Mouse (Mus musculus) retina, postnatal 1 day (tissue): ENCODE results near the gene Upk3bl.
"Not testable (repeated sequence)": the region's sequence is repeated elsewhere in the genome, so short reads cannot be mapped to it uniquely, and the experiment has no call there.

Source experiments
- DNase-seq: peaks from one replicate; pipeline ENCODE4 v3.0.0-alpha.2; 2012

Gene Upk3bl

DNA sequence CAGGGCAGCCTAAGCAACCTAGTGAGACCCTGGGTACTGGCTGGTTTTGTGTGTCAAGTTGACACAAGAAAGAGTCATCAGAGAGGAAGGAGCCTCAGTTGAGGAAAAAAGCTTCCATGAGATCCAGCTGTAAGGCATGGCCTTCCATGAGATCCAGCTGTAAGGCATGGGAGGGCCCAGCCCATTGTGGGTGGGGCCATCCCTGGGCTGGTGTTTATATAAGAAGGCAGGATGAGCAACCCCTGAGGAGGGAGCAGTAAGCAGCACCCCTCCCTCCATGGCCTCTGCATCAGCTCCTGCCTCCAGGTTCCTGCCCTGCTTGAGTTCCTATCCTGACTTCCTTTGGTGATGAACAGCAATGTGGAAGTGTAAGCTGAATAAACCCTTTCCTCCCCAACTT, 5.8 kb upstream of the Upk3bl start:
- not testable (repeated sequence) for DNase-seq

DNA sequence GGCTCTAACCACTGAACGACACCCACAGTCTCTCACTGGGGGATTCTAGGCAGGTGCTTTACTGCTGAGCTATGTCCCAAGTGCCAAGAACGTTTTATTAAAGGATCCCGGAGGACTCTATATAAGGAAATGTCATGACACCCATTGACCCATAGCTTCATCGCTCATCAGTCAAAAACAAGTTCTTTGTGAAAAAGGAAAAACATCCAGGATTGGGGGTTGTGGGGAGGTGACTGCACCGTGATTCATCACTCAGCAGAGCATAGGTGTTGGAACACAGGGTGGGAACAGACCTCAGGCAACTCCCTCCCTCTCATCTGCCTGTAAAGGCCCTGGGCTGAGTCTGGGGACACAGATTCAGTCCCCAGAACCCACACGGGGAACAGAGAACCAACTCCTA, 4.4 kb upstream of the Upk3bl start:
- DNase-seq = no peak

DNA sequence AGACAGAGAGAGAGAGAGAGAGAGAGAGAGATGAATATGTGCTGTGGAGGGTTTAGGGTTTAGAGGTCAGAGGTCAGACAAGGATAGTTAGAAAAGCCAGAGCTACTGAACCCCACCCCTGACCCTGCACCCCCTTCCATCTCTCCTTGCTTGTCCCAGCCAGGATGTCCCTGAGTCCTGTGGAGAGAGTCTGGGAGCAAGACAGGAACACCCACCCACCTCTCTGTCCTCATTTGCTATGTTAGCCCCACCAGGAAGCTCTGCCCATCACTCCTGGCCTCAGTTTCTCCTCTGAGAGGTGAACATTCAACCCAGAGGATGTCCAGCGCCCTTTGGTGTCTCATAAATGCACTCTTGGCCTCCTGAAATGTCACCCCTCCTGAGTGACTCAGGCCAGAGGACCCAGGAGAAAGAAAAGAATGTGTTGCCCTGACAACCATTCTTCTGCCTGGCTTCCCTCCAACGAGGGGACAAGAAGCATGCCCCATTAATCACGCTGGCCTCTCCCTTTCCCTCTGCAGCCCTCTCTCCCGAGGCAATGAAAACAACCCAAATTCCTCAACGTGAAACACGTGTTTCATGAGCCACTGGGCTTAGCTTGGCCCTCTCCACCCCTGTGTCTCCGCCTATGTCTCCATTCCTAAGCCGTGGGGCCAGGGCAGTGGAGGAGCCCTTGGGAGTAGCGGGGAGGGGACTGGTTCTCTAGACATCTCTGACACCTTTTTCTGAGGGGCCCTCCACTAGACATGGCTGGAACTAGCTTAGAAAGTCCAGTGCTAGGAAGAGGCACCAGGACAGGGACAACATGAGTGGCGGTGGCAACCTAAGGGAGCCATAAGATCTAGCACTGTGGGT, 2.8 kb upstream of the Upk3bl start:
- peak; percentile 96 for DNase-seq

DNA sequence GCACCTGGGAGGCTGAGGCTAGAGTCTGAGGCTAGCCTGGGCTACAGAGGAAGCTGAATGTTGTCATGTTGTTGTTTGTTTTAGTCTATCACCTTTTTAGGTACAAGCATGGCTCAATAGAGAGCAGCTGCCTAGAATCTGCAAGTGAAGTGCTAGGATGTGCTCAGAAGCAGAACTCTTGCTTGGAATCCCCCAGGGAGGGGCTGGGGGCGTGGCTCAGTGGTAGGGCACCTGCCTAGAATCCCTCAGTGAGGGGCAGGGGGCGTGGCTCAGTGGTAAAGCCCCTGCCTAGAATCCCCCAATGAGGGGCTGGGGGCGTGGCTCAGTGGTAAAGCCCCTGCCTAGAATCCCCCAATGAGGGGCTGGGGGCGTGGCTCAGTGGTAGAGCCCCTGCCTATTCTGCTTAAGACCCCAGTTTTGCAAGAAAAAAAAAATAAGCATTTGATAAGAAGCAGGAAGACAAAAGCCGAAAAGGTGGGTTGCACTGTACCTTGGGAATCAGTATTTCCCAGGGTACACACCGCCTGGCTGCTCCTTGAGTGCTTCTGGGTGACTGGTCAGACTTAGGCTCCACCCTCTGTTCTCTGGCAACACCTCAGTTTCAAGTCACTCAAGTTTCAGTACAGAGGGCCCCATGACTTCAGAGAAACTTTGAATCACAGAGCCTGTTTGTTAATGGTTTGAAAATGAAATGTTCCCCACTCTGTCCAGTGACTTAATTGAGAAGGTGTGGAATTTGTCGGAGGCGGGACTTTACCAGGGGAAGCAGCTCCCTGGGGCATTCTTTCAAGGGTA, 1.2 kb upstream of the Upk3bl start:
- DNase-seq = no peak

DNA sequence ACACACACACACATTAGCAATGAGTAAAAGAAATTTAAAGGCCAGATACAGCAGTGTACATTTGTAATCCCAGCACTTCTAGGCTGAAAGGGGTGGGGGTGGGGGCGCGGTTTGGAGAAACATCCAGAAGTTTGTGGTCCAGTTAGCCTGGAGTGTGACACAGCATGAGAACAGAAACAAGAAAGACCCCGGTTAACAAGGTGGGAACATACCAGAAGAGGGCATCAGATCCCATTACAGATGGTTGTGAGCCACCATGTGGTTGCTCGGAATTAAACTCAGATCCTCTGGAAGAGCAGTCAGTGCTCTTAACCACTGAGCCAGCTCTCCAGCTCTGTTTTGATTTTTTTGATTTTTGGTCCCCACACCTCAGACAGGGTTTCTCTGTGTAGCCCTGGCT, 1.8 kb downstream of the Upk3bl start:
- no peak for DNase-seq

DNA sequence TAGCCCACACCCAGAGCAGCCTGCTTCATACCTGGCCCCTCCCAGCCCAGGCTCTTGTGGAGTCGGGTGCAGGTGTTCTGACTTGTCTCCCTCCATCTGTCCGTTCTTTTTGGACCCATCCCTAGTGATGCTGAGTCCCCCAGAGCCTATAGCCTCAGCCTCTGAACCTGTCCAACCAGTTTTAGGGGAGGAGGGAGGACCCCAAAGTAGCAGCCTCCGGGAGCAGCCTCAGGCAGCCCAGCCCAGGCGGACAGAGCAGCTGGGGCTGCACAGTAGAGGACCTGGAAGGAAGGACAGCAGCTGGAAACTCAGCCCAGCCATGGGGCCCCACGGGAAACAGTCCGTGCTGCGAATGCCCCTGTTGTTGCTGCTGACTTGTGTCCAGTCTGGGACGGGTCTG, 2.8 kb downstream of the Upk3bl start:
- DNase-seq = no peak

DNA sequence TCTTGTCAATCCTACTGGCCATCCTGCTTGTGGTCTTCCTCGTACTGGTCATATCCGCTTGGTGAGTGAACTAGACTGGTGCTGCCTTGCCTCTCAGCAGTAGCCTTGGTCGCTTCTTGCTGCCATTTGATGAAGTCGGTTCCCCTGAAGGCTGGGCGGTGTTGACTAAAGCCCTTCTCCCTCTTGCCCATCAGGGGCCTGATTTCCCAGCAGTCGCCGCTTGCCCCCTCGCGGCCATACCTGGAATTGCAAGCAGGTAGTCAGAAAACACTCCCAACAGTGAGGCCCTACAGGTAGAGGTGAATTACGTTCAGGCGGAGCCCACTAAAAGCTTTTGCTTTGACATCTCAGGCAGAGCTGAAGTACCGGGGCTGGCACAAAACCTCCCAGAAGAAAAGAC, 7.3 kb downstream of the Upk3bl start:
- DNase-seq = peak; percentile 86

DNA sequence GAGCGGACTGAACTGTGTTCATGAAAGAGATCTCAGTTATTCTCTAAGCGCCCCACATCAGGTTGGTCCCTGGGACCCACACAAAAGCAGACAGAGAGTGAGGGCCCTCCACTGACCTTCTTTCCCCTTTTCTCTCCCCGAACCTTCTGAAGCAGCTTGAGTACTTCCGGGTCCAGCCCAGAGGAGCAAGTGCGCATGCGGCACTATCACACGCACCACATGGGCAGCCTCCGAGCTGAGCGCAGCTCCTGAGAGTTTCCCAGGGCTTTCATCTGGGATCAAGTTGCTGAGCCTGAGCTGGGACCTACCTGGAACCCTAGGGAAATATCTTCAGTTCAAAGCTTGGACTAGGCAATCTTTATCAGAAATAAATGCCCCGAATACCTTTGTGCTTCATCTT, 9.6 kb downstream of the Upk3bl start:
- DNase-seq = no peak

DNA sequence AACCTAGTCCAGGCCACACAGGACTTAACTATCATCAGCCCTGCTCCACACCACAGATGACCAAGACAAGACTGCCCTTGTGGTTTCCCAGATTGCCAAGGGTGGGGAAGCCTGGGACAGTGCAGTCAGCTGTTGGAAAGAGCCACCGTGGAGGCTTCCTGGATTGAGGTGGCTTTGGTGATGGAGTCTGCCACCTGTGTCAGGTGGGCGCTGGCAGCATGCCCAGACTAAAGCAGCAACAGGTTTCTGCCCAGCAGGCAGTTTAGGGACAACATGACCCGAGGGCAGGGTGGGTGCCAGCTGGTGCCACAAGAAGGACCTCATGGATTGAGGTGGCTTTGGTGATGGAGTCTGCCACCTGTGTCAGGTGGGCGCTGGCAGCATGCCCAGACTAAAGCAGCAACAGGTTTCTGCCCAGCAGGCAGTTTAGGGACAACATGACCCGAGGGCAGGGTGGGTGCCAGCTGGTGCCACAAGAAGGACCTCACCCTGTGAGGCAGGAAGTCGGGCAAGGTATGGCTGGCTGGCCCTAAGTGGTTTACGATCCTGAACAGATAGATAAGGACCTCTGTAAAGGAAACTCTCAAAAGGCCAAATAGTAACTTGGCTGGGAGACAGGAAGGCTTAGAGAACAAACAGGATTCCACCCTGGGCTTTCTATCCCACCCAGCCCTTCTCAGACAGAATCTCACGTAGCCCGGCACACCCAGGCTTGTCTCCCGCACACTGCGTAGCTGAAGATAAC, 12.3 kb downstream of the Upk3bl start:
- DNase-seq = not testable (repeated sequence)

DNA sequence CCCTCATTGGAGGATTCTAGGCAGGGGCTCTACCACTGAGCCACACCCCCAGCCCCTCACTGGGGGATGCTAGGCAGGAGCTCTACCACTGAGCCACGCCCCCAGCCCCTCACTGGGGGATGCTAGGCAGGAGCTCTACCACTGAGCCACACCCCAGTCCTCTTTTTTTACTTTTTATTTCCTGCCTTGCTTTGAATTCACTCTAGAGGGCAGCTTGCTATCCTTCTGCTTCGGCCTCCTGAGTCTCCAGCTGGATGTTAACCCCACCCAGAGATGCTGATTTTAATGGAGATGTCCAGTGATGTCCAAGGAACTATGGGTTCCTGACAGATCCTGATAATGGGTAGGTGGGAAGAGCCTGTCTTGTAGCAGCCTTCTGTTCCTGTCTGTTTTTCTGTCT, 15.1 kb downstream of the Upk3bl start:
- no peak for DNase-seq

DNA sequence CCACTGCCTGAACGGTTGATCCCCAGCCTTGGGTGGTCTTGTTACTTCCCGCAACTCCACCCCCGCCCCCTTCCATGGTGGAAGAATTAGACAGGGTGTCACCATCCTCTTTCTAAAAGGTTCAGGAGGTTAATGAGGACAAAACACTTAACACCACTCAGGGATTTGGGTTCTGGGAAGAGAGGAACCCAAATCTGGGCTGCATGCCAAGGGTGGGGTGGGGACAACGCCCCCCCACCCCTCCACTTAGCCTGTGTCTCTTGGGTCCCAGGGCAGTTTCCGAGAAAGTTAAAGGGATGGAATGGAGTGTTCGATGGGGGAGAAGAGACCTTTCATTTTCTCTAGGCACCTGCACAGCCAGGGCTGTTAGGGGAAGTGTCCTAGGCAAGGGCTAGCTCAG, 18.8 kb downstream of the Upk3bl start:
- peak; percentile 72 for DNase-seq

DNA sequence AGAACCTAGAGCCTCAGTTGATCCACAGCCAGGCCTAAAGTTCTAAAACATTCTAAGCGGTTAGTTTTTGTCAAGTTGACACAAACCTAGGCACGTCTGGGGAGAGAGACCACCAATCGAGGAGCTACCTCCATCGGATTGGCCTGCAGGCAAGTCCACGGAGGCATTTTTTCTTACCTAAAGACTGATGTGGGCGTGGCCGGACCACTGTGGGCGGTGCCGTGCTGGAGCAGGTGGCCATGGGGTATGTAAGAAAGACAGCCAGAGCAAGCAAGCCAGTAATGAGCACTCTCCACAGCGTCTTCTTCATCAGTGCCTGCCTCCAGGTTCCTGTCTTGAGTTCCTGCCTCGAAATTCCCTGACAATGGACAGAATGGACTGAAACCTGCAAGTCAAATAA, 19.2 kb downstream of the Upk3bl start:
- no peak for DNase-seq

DNA sequence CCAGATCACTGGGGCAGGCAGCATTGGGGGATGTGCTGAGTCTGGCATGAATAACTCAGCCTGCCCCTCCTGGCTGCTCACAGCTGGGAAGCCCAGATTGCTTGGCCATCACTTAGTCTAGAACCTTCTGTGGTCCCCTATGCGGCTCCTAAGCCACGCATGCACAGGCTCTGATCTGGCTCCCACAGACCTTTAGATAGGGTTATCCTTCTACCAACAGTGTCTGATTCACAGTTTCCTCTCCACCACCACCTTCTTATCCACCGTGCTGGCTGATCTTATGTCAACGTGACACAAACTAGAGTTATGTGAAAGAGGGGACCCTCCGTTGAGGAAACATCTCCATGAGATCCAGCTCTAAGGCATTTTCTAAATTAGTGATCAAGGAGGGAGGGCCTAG, 20.8 kb downstream of the Upk3bl start:
- no peak for DNase-seq

DNA sequence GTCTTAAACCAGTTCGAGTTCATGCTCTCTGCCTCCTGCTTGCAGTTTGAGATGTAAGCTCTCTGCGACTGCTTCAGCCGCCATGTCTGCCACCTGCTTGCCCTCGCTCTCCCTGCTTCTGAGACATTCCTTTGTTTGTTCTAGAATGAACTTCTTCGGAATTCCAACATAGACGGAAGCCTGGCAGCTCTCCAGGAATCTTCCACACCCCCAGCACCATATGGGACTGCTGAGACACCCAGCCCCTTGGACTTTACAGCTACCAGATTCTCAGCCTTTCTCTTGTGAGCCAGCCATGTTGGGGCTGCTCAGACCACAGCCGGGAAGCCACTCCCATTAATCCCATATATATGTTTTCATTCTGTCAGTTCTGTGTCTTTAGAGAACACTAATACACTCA, 22.0 kb downstream of the Upk3bl start:
- peak; percentile 29 for DNase-seq

DNA sequence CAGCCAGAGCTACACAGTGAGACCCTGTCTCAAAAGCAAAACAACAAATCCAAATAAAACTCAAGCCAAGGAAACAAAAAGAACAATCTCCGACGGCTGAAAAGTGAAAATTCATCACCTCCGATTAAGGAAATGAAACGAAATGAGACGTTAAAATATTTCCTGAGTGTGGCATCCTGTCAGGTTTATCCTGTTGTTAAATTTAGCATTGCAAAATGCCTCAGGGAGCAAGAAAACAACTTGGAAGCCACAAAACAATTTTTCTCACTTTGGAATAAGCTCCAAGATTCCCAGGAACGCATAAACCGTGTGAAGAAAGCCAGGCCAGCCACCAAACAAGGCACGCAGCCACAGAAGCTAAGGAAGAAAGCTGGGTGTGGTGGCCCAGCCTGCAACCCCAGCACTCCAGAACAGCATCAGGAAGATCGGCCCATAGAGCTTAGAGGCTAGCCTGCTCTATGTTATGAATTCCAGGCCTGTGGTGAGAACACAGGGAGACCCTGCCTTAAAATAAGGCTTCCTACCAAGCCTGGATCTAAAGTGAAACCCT, 22.8 kb downstream of the Upk3bl start:
- DNase-seq = no peak

DNA sequence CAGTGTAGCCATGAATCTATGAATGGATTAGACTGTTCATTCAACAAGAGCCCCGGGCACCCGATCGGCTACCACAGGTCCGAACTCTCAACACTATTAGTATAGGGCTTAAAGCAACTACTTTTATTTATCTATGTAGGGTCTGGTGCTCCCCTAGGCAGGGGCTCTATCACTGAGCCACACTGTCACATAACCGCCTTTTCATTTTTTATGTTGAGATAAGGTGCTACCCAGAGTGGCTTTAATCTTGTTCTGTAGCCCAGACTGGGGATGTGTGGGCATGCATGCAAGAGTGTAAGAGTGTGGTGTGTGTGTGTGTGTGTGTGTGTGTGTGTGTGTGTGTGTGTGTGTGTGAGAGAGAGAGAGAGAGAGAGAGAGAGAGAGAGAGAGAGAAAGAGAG, 23.8 kb downstream of the Upk3bl start:
- no peak for DNase-seq

DNA sequence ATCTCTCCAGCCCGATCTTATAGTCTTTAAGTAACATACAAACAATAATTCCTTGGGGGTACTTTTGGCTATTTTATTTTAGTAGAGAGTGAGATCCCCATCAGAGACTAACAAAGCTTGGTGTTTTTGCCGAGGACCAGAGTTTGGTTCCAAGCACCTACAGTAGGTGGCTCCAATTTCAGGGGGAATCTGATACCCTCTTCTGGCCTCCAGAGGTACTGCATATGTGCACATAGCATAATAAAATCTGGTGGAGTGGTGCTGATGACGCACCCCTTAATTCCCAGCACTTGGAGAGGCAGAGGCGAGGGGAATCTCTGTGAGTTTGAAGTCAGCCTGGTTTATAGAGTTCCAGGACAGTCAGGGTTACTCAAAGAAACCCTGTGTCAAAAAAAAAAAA, 28.1 kb downstream of the Upk3bl start:
- DNase-seq = no peak

DNA sequence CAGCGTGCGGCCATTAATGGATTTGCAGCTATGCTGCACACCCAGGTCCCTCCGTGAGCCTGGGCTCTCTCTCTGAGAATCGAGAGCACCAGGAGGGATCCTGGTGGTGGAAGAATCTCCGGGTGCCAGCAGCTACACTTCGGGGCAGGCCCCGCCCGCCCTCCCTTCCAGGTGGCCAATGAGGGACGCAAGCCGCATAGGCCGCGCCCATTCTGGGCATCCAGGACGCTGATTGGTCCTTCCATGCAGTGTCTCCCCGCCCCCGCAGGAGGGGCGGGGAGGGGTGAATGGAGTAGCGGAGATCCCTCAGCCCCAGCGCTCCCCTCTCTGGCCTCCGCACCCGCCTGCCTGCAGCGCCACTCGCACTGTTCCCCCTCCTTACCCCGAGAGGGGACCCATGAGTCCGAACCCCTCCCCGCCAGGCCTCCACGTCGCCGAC, 29.4 kb downstream of the Upk3bl start, which contains the start of gene Rasa4:
Rasa4 (plus strand) TSS at position 248 of the 439 bp plus-strand sequence.
- DNase-seq = peak; percentile 98

DNA sequence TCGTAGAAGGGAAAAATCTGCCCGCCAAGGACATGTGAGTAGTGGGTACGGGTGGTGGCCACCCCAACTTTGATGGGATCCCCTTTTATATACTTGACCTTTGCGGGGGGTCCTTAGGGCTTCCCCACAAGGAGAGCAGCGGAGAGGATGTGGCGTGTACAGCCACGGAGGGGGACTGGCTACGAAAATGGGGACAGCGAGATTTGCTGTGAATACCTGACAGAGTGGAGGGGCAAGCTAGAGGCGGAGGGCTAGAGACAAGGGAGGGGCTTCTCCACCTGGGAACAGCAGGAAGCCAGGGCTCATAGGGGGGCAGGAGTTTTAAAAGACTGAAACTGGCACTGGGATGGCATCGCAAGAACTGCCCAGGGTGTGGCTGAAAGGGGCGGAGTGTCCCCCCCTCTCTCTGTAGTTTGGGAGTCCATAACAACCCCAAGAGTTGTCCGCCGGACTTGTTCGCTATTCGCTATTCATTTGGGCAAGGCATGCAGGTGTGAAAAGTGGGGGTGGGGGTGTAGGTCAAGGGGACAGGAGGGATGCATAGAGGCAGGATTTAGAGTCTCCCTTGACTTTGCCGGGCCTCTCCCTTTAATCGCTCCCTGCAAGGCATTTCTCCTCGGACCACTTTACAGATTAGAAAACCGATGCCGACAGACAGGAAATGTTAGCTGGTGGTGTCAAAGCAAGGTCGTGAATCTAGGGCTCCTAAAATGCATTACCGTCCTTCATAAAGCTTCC, 30.0 kb downstream of the Upk3bl start:
- DNase-seq = peak; percentile 48

DNA sequence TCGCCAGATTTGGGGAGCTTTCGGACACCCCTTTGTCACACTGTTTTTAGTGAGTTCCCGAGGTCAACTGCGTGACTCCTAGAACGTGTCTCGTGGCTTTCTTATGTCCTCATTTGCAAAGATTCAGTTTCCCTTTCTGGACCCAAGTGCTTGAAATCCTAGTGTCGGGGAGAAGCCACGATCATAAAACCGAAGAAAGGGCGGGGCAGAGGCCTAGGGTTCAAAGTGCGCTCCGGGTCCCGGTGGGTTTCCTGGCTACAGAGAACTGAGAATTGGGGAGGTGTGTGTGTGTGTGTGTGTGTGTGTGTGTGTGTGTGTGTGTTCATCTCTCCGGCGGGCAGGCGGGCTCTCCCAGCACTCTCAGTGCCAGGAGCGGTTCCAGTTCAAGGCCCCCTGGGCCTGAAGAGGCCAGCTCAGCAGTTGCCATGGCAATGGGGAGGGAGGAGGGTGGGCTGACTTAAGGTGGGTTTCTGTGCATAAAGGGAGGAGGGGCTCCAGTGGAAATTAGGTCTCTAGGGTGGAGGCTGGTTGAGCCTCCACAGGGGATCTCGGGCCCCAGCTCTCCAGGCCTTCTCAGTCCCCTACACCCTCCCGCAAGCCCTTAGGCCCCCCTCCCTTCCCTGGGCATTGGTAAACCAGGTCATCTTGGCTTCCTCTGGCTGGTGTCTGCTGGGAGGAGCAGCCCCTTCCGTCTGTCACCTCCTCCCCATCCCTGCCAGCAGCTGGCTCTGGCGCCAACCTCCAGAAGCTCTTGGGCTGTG, 30.8 kb downstream of the Upk3bl start:
- DNase-seq = peak; percentile 94

DNA sequence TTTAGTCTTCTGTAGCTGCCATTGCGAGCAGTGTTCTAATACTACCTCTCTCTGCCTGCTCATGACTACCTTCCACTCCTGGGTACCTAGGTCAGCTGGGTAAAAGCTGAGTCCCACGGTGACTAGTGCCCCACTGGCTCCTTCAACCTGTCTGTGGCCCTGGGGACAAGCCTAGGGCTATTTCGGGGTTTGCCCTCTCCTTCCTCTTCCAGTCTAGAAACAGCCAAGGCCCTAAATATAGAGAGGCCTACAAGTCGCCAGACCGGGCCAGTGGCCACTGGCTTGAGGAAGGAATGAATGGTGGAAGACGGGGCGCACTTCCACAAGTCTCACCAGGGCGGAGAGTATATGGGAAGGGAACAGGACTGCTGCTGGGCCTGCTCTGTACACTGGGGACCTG, 32.0 kb downstream of the Upk3bl start:
- DNase-seq = no peak
